Mouse (Mus musculus) testis, adult 10 weeks (tissue): ENCODE measurements around the gene Cd7. TPM values are rescaled to one million over a fixed set of nuclear protein-coding genes. Genes with fewer than 3 reads are reported as not detected.

Experiments
- polyA plus RNA-seq: library from polyadenylated mRNA; stranded (reverse); fragments of 350-450 nt; fragmentation: Illumina TruSeq; extraction: RNeasy Lipid Tissue Mini Kit (QIAGEN cat#74804); gene quantifications from one replicate; pipeline ENCODE4 v1.2.3, GENCODE M21; 2014; ENCODE audit warnings: low read depth, low replicate concordance

Cd7 gene
- not detected for polyA plus RNA-seq

DNA sequence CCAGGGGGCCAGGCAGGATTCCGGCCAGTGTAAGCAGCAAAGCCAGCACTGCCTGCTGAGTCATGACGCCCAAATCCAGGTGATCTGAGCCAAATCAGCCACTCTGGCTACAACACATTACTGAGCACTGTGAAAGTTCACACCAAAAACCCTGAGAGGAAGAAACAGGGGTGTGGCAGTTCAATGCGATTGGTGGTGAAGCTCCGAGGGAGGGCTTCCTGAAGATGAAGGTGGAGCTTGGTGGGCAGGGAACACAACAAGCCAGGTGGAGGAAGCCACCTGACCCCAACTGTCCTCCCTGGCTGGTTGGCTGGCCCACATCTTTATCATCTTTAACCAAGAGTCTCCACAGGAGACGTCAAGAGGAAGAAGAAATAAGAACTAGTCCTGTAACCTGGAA lies at the start of gene Cd7:
Cd7 (minus strand) TSS at position 117 of the 400 bp plus-strand sequence.

GRCm38 (mm10) chr11:121081120-121081519 lies 41.9 kb upstream of the Cd7 start, which contains the start of gene Sectm1a:
TSS of gene Sectm1a (minus strand) at chr11:121081220.

GRCm38 (mm10) chr11:121063379-121063778 lies 24.2 kb upstream of the Cd7 start, which contains the start of gene Sectm1b:
TSS of gene Sectm1b (minus strand) at chr11:121063569.

DNA sequence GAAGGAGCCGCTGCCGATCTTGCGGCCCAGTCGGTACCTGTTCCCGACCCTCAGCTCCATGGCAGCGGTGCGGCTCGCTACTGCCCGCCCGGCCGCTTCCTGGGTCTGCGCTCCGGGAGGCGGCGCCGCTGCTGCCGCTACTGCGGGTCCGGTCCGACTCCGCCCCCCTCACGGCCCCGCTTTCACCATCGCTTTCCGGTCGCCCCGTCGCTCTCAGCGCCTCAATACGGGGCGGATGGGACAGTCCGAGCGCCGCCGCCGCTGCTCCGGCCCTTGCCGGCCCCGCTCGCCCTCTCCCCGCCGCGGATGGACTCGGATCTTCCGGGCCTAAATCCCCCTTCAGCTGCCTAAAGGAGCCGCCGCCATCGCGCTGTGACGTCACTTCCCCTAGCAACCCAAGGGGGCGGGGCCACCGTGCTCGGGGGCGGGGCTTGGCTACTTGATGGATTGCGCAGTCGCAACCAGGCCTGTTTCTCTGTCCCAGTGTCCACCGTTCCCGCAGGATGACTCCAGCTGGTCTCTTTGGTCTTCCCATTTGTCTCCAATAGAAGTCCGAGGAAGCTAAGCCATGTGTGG lies 48.2 kb downstream of the Cd7 start, which contains the start of gene Csnk1d:
Csnk1d (minus strand) TSS at position 380 of the 576 bp plus-strand sequence.

Other genes starting within 250 kb of the Cd7 start
- 9.6 TPM for gene Dus1l, start 243.0 kb downstream of the Cd7 start, polyA plus RNA-seq
- 0.92 TPM for gene Fasn, start 214.9 kb downstream of the Cd7 start, polyA plus RNA-seq
- 8.3 TPM for gene Ccdc57, start 106.5 kb downstream of the Cd7 start, polyA plus RNA-seq
- 0.07 TPM for gene Slc16a3, start 90.9 kb downstream of the Cd7 start, polyA plus RNA-seq
- 173 TPM for gene Csnk1d, start 48.1 kb downstream of the Cd7 start, polyA plus RNA-seq
- not detected for gene Sectm1b, start 24.2 kb upstream of the Cd7 start, polyA plus RNA-seq
- 1.6 TPM for gene Sectm1a, start 41.8 kb upstream of the Cd7 start, polyA plus RNA-seq
- 1.3 TPM for gene Tex19.2, start 79.3 kb upstream of the Cd7 start, polyA plus RNA-seq
- gene Tex19.1, start 106.7 kb upstream of the Cd7 start, polyA plus RNA-seq, result 4.7 TPM
- gene Uts2r, start 120.9 kb upstream of the Cd7 start, polyA plus RNA-seq, result not detected
- gene Hexdc, start 165.0 kb upstream of the Cd7 start, polyA plus RNA-seq, result 1.7 TPM
- 0.42 TPM for gene Ogfod3, start 165.3 kb upstream of the Cd7 start, polyA plus RNA-seq
- 3.6 TPM for gene Cybc1, start 189.9 kb upstream of the Cd7 start, polyA plus RNA-seq
- 3.0 TPM for gene Narf, start 197.8 kb upstream of the Cd7 start, polyA plus RNA-seq
- gene Foxk2, start 220.6 kb upstream of the Cd7 start, polyA plus RNA-seq, result 24.6 TPM